Mouse (Mus musculus) yolk sac, embryonic 10.5 days (tissue): ENCODE data around the gene Glt28d2.
A peak's percentile ranks its signal among the peaks of the same experiment; 100 is the strongest.
"Not testable (repeated sequence)": the region's sequence is repeated elsewhere in the genome, so short reads cannot be mapped to it uniquely, and the experiment has no call there.

ENCODE experiments used
- DNase-seq: peaks from one replicate; pipeline ENCODE4 v3.0.0-alpha.2; 2017; ENCODE audit warnings: low spot score

The Glt28d2 gene

DNA sequence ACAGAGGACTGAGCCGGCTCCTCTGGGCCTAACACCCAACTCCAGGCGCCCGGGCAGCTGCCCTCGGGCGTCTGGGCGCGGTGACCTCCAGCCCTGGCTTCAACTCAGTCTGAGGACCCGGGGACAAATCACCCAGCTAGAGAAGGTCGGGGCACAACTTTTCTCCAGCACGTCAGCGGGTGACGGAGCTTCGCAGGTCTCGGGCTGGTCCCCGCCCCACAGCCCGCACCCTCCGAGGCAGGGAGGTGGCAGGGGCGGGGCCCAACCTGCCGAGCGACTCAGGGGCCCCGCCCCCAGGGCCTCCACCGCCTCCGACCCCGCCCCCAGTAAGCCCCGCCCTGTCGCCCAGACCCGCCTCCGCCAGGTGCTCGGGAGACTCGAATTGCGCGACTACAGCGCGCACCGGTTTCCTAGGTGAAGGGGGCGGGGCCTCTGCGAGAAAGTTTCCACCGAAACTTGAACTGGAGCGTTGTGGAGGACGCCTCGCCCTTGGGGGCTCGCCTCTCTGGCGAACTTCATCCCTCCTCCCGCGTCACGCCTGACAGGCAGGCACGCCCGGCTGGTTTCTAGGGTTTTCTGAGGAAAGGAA, at the start of gene Glt28d2, which contains the start of gene Gm37240:
TSS of gene Glt28d2 (minus strand) at position 278 of the 589 bp plus-strand sequence.
TSS of gene Gm37240 (minus strand) at position 280 of the 589 bp plus-strand sequence.
- peak; percentile 93 for DNase-seq

- no peak for DNase-seq
Observed at GRCm38 (mm10) chr3:85933586-85933985, 46.3 kb upstream of the Glt28d2 start.

DNA sequence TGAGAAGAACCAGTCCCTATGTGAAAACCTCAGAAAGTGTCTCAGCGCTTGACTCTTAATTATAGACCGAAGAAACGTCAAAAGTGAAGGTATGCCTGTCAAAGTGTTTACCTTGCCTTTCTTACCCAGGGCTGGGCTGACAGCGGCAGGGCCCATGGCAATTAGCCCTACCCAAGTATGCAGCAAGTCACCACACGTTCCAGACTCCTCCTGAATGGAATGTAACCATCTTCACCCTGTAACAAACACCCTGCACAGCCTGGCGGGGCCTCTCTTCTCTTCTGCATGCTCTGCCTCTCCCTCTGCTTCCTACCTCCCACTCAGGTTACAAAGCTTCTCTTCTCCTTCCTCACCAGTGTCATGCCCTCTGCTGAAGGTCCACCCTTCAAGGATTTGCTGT, 44.5 kb upstream of the Glt28d2 start:
- DNase-seq = no peak

GRCm38 (mm10) chr3:85930671-85931255, 43.4 kb upstream of the Glt28d2 start:
- DNase-seq = no peak

GRCm38 (mm10) chr3:85929711-85930110, 42.4 kb upstream of the Glt28d2 start:
- no peak for DNase-seq

DNA sequence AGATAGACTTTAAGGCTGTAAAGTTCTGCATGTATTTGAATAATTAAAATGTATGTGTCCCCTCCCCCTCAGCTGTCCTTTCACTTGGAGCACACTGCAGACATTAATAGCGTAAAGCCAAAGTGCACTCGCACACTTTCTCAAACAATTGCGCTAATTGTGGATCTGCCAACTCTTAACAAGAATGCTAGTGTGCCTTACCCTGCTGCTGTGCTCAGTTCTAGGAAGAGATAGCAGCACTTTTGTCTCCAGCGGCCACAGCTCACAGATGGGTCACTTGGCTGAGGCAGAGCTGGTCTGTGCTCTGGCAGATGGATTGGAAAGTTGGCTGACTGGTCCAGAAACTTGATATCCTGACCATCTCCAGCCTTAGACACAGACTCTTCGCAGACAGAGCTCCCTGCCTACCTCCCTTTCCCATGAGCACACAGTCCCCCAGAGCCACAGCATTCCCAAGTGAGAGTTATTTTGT, 40.9 kb upstream of the Glt28d2 start:
- DNase-seq = no peak

- DNase-seq = no peak
Observed at GRCm38 (mm10) chr3:85927296-85927695, 40.0 kb upstream of the Glt28d2 start.

GRCm38 (mm10) chr3:85923954-85924945, 36.9 kb upstream of the Glt28d2 start:
- peak; percentile 69 for DNase-seq

- no peak for DNase-seq
Observed at GRCm38 (mm10) chr3:85923343-85923742, 36.0 kb upstream of the Glt28d2 start.

- no peak for DNase-seq
Observed at GRCm38 (mm10) chr3:85922331-85922730, 35.0 kb upstream of the Glt28d2 start.

DNA sequence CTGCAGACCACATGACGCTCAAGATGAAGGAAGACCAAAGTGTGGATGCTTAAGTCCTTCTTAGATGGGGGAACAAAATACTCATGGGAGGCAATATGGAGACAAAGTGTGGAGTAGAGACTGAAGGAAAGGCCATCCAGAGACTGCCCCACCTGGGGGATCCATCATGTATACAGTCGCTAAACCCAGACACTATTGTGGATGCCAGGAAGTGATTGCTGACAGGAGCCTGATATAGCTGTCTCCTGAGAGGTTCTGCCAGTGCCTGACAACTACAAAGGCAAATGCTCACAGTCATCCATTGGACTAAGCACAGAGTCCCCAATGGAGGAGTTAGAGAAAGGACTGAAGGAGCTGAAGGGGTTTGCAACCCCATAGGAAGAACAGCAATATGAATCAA, 33.4 kb upstream of the Glt28d2 start:
- not testable (repeated sequence) for DNase-seq

- DNase-seq = no peak
Observed at GRCm38 (mm10) chr3:85917600-85917999, 30.3 kb upstream of the Glt28d2 start.

- DNase-seq = no peak
Observed at GRCm38 (mm10) chr3:85914806-85915205, 27.5 kb upstream of the Glt28d2 start.

DNA sequence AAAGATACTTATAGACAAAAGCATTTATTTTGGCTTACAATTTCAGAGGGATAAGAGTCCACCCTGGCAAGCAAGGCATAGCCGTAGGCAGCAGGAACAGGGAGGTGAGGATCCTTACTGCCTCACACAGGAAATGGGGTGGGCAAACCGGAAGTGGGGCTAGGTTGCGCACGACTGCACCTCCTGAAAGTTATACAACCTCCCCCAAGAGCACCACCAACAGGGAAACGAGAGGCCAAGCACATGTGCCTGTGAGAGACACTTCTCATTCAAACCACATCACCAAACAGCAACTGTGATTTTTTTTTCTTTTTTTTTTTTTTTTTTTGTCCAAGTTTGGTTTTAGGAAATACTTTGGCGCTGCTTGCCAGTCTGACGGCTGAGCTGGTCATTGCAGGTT, 19.8 kb upstream of the Glt28d2 start:
- DNase-seq = no peak

DNA sequence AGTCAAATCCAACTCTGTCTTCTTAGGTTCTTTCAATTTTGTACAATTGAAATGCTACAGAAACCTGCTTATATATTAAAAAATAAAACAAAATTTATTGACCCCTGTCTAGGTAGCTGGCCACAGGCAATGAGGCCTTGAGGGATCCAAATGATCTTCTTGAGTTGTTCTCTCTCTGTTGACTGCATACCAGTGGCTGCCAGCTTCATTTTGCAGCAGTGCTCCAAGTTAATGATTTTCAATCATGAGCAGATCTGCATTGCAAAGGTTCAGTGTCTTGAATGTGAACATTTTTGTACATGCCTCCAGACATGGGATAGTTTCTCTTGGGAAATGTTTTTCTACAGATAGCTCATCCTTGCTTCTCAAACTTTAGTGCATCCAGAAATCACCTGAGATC, 17.1 kb upstream of the Glt28d2 start:
- no peak for DNase-seq

DNA sequence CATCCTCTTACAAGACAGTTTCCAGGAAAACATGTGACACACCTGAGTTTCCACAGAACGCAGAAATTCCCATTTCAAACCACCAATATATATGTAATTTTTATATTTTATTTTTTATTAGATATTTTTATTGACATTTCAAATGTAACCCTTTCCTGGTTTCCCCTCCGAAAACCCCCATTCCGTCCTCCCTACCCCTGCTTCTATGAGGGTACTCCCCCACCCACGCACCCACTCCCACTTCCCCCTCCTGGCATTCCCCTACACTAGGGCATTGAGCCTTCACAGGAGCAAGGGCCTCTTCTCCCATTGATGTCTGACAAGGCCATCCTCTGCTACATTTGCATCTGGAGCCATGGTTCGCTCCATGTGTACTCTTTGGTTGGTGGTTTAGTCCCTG, 7.7 kb upstream of the Glt28d2 start:
- no peak for DNase-seq

GRCm38 (mm10) chr3:85891571-85891970, 4.3 kb upstream of the Glt28d2 start:
- DNase-seq = no peak

DNA sequence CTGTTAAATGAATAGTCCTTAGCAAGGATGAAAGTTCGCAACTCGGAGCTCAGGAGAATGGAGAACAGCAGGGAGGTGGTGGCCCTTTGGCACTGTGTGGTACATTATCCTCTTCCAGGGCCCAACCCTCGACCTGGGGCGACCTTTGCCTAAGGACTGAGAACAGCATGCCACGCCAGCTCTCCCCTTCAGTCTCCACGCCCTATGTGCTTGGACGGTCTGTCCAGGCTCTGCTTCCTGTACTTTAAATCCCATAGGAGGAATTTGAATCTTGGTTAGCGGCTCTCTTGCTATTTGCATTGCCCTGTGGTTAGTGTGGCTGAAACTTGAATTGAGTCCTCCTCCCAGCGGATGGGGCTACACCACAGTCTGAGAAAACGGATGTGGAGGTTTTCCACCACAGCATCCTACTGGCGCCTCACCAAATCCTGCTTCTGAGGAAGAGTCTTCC, 930 bp upstream of the Glt28d2 start:
- peak; percentile 4 for DNase-seq

DNA sequence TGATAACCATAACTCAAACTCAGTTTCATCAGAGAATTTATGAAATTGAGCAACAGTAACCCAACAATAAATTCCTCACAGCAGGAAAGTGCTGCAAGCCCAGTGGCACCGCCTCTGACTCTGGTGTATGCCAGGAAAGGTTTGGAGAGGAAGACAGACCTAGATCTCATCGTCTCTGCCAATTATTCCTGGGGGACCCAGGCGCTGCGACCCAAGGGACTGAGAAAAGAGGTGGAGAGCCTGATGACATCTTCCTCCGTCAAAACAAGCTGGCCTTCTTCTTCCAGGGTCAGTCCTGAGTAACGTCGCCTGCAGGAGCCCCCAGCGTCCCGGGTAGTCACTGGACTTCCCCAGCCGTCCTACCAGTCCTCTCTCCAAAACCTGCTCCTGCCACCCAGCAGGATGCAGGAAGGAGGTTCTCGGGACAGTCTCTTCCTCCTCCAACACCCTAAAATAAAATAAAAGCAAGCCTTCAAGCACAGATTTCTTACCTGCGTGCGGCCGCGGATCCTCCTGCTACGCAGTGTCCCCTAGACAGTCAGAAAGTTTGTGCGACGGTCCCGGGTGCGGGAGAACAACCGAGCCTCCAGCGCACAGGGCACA, 579 bp downstream of the Glt28d2 start:
- DNase-seq = no peak

DNA sequence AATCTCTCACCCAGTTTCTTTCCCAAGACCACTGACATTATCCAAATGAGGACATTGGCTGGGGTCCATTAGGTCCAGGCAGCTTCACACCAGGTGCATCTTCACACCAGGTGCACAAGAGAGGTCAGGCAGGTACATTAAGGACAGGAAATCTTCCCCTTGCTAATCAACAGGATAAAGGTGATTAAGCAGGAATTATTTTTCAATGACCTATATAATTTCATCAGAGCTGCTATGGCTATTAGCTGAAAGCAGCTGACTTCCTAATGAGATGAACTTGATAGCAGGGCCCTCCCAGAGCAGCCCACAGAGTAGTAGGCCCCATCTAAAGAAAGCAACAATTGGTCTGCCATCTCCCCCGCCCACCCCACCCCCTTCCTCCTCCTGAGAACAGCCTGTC, 1.4 kb downstream of the Glt28d2 start:
- no peak for DNase-seq

DNA sequence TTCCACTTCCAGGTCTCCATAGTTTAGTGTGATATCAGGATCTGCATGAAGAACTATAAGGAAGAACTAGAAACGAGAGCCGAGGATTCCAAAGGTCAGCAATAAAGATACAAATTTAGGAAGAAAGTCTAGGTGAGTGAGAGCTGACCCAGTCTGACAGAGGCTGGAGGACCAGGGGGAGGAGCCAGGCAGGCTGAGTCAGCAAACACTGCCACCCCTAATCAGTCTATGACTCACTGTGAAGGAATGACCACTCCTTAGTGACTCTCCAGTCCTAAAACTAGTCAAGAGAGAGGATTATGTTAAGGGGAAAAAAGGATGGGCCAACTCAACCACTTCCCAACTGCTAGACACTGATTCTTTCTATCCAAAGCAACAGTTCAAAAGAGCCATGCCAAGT, 6.6 kb downstream of the Glt28d2 start:
- DNase-seq = peak; percentile 33

DNA sequence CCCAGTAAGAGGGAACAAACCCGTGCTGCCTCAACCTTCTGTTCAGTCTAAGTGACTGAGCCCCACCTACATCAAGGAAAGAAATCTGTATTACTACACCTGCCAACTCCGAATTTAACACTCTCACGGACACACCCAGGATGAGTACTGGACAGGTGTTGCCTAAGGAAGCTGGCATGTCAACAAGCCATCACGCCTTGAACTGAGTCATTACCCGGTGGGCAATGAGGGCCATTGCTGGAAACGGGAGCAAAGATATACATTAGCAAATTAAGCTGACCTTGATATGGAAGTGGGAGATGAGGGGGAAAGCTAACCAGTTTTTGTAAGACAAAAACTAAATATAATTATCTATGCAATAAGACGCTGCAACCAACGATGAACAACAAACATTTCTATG, 7.2 kb downstream of the Glt28d2 start:
- no peak for DNase-seq
